Mouse (Mus musculus): ENCODE data around the gene Bsn.

Bsn gene

GRCm38 (mm10) chr9:108054331-108055040 lies 135.7 kb downstream of the Bsn start:
- no peak for DNase-seq (ENCODE audit: low spot score in 2 of 2)

DNA sequence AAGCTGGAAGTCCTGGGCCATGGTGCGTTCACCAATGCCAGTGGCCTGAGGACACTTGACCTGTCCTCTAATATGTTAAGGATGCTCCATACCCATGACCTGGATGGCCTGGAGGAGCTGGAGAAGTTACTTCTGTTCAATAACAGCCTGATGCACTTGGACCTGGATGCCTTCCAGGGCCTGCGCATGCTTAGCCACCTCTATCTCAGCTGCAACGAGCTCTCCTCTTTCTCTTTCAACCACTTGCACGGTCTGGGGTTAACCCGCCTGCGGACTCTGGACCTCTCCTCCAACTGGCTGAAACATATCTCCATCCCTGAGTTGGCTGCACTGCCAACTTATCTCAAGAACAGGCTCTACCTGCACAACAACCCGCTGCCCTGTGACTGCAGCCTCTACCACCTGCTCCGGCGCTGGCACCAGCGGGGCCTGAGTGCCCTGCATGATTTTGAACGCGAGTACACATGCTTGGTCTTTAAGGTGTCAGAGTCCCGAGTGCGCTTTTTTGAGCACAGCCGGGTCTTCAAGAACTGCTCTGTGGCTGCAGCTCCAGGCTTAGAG lies 136.4 kb downstream of the Bsn start:
- no peak for DNase-seq (ENCODE audit: low spot score in 2 of 2)

DNA sequence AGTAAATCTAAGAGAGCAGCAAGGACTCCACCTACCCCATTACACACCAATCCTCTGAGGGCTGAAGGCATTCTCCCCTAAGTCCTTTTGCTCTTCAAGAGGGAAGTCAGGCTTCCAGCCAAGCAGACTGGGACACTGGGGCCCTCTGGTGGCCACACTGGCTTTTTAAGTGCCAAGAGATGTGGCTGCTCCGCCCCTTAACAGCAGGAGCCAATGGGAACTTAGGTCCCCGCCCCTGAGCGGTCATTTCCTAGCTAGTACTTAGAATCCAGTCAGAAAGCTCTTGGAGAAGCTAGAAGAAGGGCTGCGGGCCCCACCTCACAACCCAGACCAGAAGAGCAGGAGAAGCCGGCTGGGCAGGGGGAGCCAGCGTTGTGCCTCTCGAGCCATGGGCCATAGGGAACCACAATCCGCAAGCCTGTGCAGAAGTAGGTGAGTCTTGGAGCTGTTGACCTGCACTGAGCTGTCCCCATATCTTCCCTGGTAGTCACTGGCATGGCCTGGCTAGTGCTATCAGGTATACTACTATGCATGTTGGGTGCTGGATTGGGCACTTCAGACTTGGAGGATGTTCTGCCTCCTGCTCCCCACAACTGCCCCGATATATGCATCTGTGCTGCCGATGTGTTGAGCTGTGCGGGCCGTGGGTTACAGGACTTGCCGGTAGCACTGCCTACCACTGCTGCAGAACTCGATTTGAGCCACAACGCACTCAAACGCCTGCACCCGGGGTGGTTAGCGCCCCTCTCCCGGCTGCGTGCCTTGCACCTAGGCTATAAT lies 137.1 kb downstream of the Bsn start, which contains the start of gene Amigo3:
TSS of gene Amigo3 (plus strand) at position 275 of the 780 bp plus-strand sequence.
- peak; percentile 91 to 96 for DNase-seq (ENCODE audit: low spot score in 2 of 2)

- no peak for DNase-seq (ENCODE audit: low spot score in 2 of 2)
Measured at GRCm38 (mm10) chr9:108052411-108052810, 137.8 kb downstream of the Bsn start.

- DNase-seq (ENCODE audit: low spot score in 2 of 2): no peak
Measured at GRCm38 (mm10) chr9:108051931-108052220, 138.3 kb downstream of the Bsn start.

GRCm38 (mm10) chr9:108051184-108051930 lies 138.8 kb downstream of the Bsn start:
- no peak for DNase-seq (ENCODE audit: low spot score in 2 of 2)

DNA sequence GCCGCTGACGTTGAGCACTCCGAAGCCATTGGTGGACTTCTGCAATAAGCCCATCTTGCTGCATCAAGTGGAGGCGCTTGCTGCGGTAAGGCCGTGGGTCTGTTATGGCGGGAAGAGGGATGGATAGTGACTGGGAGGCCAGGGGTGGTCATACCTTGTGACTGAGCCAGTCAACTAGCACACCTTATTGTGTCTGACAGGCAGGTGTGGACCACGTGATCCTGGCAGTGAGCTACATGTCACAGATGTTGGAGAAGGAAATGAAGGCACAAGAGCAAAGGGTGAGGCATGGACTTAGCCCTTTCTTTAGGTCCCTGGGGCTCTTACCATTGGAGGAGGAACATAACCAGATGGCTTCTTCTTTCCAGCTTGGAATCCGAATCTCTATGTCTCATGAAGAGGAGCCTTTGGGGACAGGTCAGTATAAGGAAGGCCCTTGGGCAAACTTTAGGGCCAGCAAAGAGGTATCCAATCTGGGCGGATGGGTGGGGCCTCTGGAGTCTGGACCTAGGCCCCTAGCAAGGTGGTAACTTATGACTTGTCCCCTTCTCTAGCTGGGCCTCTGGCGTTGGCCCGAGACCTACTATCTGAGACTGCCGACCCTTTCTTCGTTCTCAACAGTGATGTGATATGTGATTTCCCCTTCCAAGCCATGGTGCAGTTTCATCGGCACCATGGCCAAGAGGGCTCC lies 140.5 kb downstream of the Bsn start:
- DNase-seq (ENCODE audit: low spot score in 2 of 2): no peak

DNA sequence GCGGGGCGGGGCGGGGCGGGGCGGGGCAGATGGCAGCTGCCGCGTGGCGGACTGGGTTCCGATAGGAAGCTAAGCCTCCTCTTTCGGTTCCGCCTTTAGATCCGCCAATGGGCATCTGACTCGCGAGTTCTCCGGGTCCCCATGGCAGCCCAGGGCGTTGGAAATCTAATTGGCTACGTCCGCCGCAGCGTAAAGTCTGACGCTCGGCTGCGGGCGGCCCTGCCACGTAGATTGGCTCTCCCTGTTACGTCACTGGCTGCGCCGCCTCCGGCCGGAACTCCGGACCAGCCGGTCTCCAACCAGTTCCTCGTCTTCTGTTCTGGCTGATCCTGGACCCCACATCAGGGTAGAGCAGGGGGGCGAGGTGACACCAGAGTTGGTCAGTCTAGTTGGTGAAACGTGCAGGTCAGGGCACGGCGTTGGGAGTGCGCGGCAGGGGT lies 141.1 kb downstream of the Bsn start, which contains the start of gene Gmppb:
TSS of gene Gmppb (plus strand) at position 227 of the 440 bp plus-strand sequence.
- peak; percentile 87 to 89 for DNase-seq (ENCODE audit: low spot score in 2 of 2)

DNA sequence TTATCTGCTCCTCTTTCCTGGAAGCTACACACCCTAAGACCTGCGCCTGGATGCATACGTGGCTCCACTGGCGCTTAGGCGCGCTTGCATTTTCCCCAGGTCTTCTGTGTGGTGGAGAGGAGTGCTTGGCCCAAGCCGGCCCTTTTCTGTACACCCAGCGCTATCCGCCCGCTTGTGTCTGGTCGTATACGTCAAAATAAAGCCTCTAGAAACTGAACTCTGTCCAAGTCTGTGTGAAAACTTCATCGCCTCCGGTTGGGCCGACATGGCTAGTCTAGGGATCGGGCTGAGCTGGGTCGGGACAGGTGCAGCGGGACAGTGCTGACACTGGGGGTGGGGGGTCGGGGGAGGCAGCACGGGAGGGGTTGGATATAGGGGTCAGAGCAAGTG lies 141.6 kb downstream of the Bsn start:
- no peak for DNase-seq (ENCODE audit: low spot score in 2 of 2)

DNA sequence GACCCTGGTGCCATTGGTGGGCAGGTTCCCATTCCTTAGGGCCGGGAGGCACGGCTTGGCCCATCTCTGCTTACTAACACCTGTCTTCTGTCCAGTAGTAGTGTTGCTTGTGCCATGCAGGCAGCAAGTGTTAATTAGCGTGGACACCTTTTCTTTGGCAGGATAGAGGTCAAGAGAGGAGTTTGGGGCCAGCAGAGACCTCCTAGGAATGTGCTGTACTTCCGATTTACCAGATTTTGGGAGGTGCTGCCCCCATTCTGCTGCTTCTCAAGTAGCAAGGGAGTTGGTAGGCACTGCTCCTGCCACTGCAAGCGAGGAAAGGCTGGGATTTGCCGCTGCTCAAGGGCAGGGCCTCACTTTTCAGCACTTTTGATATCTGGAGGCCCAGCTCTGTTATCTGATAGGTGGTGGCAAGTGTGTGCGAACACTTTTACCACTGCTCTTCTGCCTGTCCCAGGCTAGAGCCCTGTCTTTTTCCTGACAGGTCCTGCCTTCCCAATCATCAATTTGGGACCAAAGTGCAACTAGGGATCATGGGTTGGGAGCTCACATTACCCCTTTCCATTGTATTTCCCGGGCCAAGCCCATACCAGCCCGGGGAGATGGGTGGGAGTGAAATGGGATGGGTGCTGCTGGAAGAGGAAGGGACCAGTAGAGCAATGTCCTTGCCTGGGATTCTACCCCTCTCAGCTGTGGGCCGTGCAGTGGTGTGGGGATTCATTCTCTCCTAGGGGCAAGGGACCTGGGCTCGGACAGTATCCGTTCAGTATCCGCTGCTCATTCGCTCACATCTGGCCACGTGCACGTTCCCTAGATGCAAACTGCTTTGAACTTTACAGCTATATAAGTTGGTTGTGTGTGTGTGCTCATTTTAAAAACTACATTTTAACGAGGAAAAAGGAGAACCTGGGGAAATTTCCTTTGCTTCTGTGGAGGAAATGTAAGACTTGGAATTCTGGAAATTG lies 142.3 kb downstream of the Bsn start:
- DNase-seq (ENCODE audit: low spot score in 2 of 2): no peak

DNA sequence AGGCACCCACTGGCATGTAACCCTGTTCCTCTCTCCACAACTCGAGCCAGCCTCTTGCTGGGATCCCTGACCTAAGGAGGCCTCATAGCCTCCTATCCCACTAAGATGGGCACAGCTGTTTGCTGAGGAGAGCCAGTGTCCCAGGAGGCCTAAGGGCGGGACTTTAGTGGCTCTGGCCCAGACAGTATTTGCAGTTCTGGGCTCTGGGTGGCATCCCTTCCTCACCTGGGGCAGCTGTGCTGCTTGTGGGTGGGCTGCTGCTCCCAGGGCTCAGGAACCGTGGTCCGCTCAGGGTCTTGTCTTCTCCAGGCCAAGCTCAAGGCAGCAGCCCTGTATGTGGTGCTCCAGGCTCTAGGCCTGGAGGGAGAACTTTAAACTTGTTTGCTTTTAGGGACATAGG lies 143.6 kb downstream of the Bsn start:
- DNase-seq (ENCODE audit: low spot score in 2 of 2): no peak
